Mouse (Mus musculus) E14TG2a.4 (cell line): ENCODE measurements at regions not wholly inside any gene's neighbourhood (a gene's known extent, or its start where the extent isn't known, plus 50 kb on each side); places are given as distances from the start of the nearest gene placed in this dataset.

Source experiments
- CTCF ChIP-seq: conservative IDR thresholded peaks from 2 replicates; pipeline ENCODE4 v1.5.1; 2014; ENCODE audit warnings: low read length
- NANOG ChIP-seq: IDR thresholded peaks from 2 replicates; pipeline ENCODE4 v1.6.1; 2014; ENCODE audit warnings: borderline replicate concordance, low read length, mixed read lengths
- POU5F1 ChIP-seq: IDR thresholded peaks from 2 replicates; pipeline ENCODE4 v1.6.1; 2014; ENCODE audit warnings: low read length, borderline replicate concordance

- TF ChIP-seq CTCF (no peak), POU5F1 (no peak), NANOG (no peak)
Observed at GRCm38 (mm10) chr1:40942751-40943150, 137.3 kb downstream of the Tmem182 start.
